Mouse (Mus musculus): ENCODE measurements around the gene Ugt2b35.
"Not testable (repeated sequence)": the region's sequence is repeated elsewhere in the genome, so short reads cannot be mapped to it uniquely, and the experiment has no call there.

Ugt2b35 gene

GRCm38 (mm10) chr5:87000395-87001073, at the start of gene Ugt2b35:
Ugt2b35 (plus strand) TSS chr5:87000860.
- no peak for DNase-seq

GRCm38 (mm10) chr5:86960504-86960903, 40.2 kb upstream of the Ugt2b35 start:
- DNase-seq: no peak

DNA sequence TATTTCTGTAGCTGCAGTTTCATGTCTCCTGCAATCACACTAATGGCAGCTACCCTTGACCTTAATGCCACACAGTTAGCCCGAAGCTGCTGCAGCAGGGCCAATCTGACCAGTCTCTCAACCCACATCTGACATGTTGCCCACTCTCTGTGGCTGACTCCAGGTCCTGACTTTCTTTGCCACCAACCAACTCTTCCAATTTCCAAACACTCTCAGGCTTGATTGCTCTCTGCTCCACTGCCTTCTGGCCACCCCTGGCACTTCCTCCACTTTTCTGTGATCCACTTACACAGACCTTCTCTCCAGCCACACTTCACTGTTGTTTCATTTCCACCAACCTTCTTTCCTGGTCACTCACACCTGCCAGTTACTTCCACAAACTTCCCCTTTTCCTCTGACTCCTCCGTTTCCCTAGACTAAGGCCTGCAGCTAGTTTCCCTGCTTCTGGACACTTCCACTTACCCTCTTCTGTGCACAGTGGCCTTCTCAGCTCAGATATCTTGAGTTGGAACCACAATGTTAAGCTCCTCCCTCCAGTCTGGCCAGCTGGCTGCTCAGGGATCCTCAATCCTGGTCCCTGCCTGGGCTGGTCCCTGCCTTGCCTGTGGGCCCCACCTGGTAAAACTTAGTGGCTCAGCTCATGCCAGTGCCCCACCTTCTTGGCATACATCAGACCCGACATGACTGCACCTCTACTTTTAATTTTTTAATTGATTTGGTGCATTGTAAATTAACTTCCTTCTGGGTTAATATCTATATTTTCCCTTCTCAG, 38.9 kb upstream of the Ugt2b35 start:
- DNase-seq: no peak

DNA sequence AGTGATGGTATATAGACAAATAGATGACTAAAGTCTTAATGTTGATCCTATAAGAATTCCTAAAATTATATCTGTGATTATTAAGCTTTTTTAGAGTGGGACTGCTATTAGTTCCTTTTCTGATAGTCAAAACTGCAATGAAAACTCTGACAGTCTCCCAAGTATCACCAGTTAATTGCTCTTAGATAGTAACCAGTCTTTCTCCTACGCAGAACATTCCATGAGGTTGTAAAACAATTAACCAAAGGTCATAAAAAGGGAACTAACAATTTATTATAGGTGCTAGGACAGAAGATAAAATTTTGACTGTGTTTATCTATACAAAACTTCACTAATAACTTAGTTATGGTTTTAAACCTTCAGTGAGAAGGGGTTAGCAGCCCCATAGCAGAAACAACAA, 37.8 kb upstream of the Ugt2b35 start:
- DNase-seq: not testable (repeated sequence)

DNA sequence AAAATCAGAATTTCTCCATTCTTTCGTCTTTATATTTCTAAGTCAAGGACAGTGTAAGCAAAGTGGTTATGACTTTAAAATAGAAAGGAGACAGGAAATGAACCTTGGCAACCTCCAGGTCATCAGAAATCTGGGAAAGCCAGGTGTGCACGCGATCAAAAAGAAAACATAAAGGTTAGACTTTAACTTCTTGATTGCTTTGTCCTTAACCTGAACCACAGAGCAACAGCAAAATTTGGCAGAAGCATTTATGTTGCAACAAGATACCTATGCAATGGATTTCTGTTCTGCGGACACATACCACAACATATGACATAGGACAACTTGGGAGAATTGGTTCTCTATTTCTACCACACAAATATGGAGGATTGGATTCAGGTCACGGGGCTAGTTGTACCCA, 33.4 kb upstream of the Ugt2b35 start:
- DNase-seq: not testable (repeated sequence)

DNA sequence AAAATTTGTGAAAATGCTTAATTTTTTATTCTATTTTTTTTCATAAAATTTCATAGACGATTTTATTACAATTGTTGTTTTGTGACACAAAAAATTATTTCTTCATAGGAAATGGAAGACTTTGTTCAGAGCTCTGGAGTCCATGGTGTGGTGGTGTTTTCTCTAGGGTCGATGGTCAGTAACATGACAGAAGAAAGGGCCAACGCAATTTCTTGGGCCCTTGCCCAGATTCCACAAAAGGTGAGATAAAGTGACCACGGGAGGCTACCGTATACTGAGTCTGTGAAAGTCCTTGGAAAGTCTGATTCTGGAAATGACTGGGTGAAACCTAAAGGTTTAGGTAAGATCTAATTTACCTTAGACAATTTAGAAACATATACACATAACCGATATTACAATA, 4.1 kb downstream of the Ugt2b35 start:
- DNase-seq: no peak

DNA sequence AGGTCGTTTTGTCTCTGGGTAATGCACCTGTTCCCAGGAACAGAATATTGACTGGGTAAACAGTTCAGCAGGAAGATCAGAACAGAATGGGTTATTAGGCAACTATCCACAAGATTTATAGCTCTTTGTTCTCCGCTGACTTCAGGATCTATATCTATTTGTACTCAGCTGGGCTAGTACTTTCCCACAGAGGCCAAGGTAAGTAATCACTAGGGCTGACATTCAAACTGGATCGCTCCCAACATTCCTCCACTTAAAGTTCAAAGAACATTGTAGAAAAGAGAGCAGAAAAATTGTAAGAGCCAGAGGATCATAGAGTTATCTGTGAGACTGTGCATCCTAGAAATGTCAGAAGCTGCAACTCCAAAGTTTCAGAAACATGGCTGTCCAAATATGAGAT, 14.8 kb downstream of the Ugt2b35 start:
- DNase-seq: no peak

DNA sequence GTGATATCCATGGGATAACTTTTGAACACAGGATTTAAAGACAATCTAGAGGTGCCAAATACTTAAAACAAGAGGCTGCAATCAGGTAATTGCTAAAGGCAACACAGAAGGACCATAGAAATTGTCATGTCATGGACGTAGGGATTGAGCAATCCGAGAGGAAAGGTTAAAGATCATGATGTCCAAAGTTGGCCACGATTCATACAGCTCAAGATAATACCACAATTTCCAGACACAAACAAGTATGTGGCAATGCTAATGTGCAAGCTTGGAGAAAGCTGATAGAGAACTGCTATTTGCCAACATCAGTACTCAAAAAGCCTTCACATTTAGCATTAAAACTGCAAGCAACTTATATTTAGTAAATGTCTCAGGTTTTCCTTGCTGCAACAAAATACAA, 26.7 kb downstream of the Ugt2b35 start:
- no peak for DNase-seq

DNA sequence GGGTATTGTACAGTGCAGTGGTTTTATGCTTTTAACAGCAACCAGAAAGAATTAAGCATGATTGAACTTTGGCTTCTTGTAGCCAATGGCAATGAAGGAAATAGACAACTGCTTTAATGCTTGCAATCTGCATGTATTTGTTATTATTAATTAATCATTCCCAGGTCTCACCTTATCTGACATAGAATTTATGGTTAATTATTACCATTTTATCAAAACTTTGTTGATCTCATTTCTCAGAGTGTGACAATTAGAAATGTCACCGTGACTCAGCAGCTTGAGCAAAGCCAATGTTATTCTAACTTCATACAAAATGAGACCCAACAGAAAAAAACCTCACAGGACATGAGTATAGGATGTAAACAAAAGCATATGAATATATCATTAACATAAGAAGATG, 30.0 kb downstream of the Ugt2b35 start:
- DNase-seq: no peak
